ENCODE assay signal across 17 mouse cellular contexts in the genomic region with DNA sequence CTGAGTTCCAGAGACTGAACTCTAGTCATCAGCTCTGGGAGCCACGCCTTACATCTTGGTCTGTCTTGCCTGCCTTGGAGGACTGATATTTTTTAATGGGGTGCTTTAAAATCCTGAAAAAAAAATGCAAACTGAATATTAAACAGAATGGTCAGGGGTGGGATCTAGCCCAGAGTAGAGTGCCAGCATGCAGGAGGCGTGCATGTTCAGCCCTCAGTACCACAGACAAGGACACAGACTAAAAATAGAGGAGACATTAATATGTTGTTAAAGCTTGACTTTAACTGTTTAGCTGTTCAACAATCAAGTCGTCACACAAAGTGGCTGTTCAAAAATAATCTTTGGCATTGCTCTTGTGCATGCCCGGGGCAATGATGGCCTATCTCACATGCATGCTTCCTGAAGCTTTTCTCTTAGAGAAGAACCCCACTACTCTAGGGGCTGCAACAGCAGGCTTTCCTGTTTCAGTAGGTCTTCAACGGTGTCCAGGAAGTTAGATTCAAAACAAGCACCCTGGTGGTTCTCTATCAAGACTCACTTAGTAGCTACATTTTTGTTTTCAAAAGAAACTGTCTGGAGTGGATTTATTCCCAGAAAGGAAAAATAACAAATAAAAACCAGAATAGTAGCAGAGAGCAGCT. TPM values are rescaled to one million over a fixed set of nuclear protein-coding genes. Genes with fewer than 3 reads are reported as not detected.
DNase-seq lines count a peak whose midpoint lies in the region; ATAC-seq and TF ChIP-seq lines count a peak whose summit lies in the region.
"Had no signal": no experiment of that assay in that cellular context is flagged by ENCODE, and none has a peak within 500 bp of the region (broad histone marks: within the 10 kb centered on the region; RNA-seq: fewer than 3 reads in every experiment).

No protein-coding gene starts in this region.

- H3K9me3 ChIP-seq in hindbrain, embryonic 14.5 days (ENCODE audit: control insufficient read depth, low read length) = no peaks in the 10 kb centered on the region
- no peaks in the 10 kb centered on the region for H3K9me3 ChIP-seq in hindbrain, embryonic 12.5 days (replicated peaks)
- H3K9me3 ChIP-seq: embryonic facial prominence, embryonic 10.5 days; forebrain, embryonic 15.5 days; hindbrain, embryonic 10.5 days; midbrain, embryonic 12.5 days had no signal

- no peak overlapping the region for H3K9ac ChIP-seq in hindbrain, embryonic 14.5 days
- H3K9ac ChIP-seq in hindbrain, embryonic 12.5 days = no peak overlapping the region
- H3K9ac ChIP-seq: forebrain, embryonic 15.5 days had no signal

- intact Hi-C loops in heart, postnatal 36 days (cut with DNase I) = no loop called here

- peak; percentile 54 for DNase-seq in heart, adult 11 months
- DNase-seq in heart, postnatal 36 days = no peak
- DNase-seq in hindbrain, embryonic 14.5 days (ENCODE audit: low spot score) = no peak
- DNase-seq in spleen, adult 2 months (ENCODE audit: low read depth in 1 of 2, low spot score in 2 of 2) = no peak
- DNase-seq in spleen, postnatal 10 days (ENCODE audit: low spot score in 2 of 2) = no peak
- DNase-seq in thymus, postnatal 25 days = peak; percentile 29
- DNase-seq in gastrocnemius, postnatal 25 days = no peak
- DNase-seq: cerebellum, postnatal 14 days; right cerebral cortex, postnatal 25 days had no signal

- TF ChIP-seq CTCF in spleen, adult 2 months (IDR thresholded peaks at IDR 0.05; ENCODE audit: extremely low read depth, insufficient read depth, insufficient read length, insufficient replicate concordance) = no peak

- TF ChIP-seq POLR2A in spleen, adult 2 months (IDR thresholded peaks at IDR 0.05; ENCODE audit: low read depth, low read length) = no peak

- ATAC-seq in hindbrain, embryonic 14.5 days (ENCODE audit: low FRiP score) = no peak
- no peak for ATAC-seq in hindbrain, embryonic 12.5 days (ENCODE audit: low FRiP score)
- ATAC-seq: forebrain, embryonic 15.5 days; intestine, embryonic 16.5 days had no signal

- H3K27ac ChIP-seq in hindbrain, embryonic 14.5 days = 0 out of 2 replicates have a peak overlapping the region, but pooled peaks have one; percentile 43
- H3K27ac ChIP-seq in hindbrain, embryonic 12.5 days = no peak overlapping the region
- H3K27ac ChIP-seq in spleen, adult 2 months (ENCODE audit: insufficient read depth, low read length) = peak overlapping the region; percentile 78
- H3K27ac ChIP-seq: embryonic facial prominence, embryonic 10.5 days; forebrain, embryonic 15.5 days; hindbrain, embryonic 10.5 days; midbrain, embryonic 12.5 days had no signal

- H3K36me3 ChIP-seq in hindbrain, embryonic 14.5 days (replicated peaks; ENCODE audit: control insufficient read depth, insufficient read depth) = no peaks in the 10 kb centered on the region
- H3K36me3 ChIP-seq in hindbrain, embryonic 12.5 days = no peaks in the 10 kb centered on the region
- H3K36me3 ChIP-seq in spleen, adult 2 months (ENCODE audit: control insufficient read depth, insufficient read depth, low read length) = 0 out of 2 replicates have a peak, but pooled peaks cover 2% of the 10 kb centered on the region
- H3K36me3 ChIP-seq: forebrain, embryonic 15.5 days; hindbrain, embryonic 10.5 days; midbrain, embryonic 12.5 days had no signal

- no peak overlapping the region for H3K4me2 ChIP-seq in hindbrain, embryonic 14.5 days (replicated peaks)
- no peak overlapping the region for H3K4me2 ChIP-seq in hindbrain, embryonic 12.5 days (replicated peaks)
- H3K4me2 ChIP-seq: forebrain, embryonic 15.5 days; liver, embryonic 11.5 days; midbrain, embryonic 12.5 days had no signal

- H3K4me3 ChIP-seq in hindbrain, embryonic 14.5 days (replicated peaks; ENCODE audit: low read length) = no peak overlapping the region
- no peak overlapping the region for H3K4me3 ChIP-seq in hindbrain, embryonic 12.5 days
- H3K4me3 ChIP-seq in spleen, adult 2 months (ENCODE audit: extremely low read depth, insufficient read depth, insufficient read length) = no peak overlapping the region
- H3K4me3 ChIP-seq: embryonic facial prominence, embryonic 10.5 days; erythroblast, embryonic 14.5 days; forebrain, embryonic 15.5 days; hindbrain, embryonic 10.5 days; midbrain, embryonic 12.5 days had no signal

- H3K27me3 ChIP-seq in hindbrain, embryonic 14.5 days (ENCODE audit: control insufficient read depth, insufficient read depth, low read length) = no peaks in the 10 kb centered on the region
- no peaks in the 10 kb centered on the region for H3K27me3 ChIP-seq in hindbrain, embryonic 12.5 days
- no peaks in the 10 kb centered on the region for H3K27me3 ChIP-seq in spleen, adult 2 months (ENCODE audit: control insufficient read depth, insufficient read depth, low read length)
- H3K27me3 ChIP-seq: forebrain, embryonic 15.5 days; midbrain, embryonic 12.5 days had no signal

- 84% methylated on average over 5 of the region's 5 CpGs for WGBS in hindbrain, embryonic 14.5 days
- 82% methylated on average over 5 of the region's 5 CpGs for WGBS in hindbrain, embryonic 12.5 days
- WGBS in spleen, adult 2 months = 34% methylated on average over 5 of the region's 5 CpGs

- no peaks in the 10 kb centered on the region for H3K4me1 ChIP-seq in hindbrain, embryonic 14.5 days (replicated peaks; ENCODE audit: control insufficient read depth, insufficient read depth, low read length)
- H3K4me1 ChIP-seq in hindbrain, embryonic 12.5 days = peaks cover 7% of the 10 kb centered on the region; the same call in 1 of the 2 replicates
- H3K4me1 ChIP-seq in spleen, adult 2 months (ENCODE audit: control insufficient read depth, insufficient read depth, insufficient read length) = peaks cover 21% of the 10 kb centered on the region; the same call in 1 of the 2 replicates
- H3K4me1 ChIP-seq: forebrain, embryonic 15.5 days had no signal

RNA-seq across cellular contexts. Expression of gene Rftn2, which starts 18.0 kb away (rescaled TPM):
- 10 to 100 TPM; 12.7 to 13.9 TPM for total RNA-seq in heart, postnatal 36 days (2021)
- 10.2 and 11.6 TPM in 2 replicates for polyA plus RNA-seq in hindbrain, embryonic 14.5 days (2014; fragmentation: Nextera tagmentation; extraction: Ambion mirVana)
- polyA plus RNA-seq in hindbrain, embryonic 12.5 days (2016; fragmentation: Nextera tagmentation; extraction: Ambion mirVana) = 13.0 and 13.6 TPM in 2 replicates
- polyA plus RNA-seq in spleen, adult 2 months (2012; rRNA removed) = 1.6 TPM in 2 replicates
- 1 to 10 TPM; 4.7 to 5.1 TPM for total RNA-seq in gastrocnemius, postnatal 25 days (2021)
- polyA plus RNA-seq: erythroblast, embryonic 14.5 days had no signal

RNA-seq across cellular contexts. Expression of gene Mars2, which starts 28.4 kb away (rescaled TPM):
- total RNA-seq in heart, postnatal 36 days (2021) = 1 to 10 TPM; 4.6 to 4.9 TPM
- 3.4 and 3.9 TPM in 2 replicates for polyA plus RNA-seq in hindbrain, embryonic 14.5 days (2014; fragmentation: Nextera tagmentation; extraction: Ambion mirVana)
- polyA plus RNA-seq in hindbrain, embryonic 12.5 days (2016; fragmentation: Nextera tagmentation; extraction: Ambion mirVana) = 3.2 and 3.6 TPM in 2 replicates
- polyA plus RNA-seq in spleen, adult 2 months (2012; rRNA removed) = 2.5 and 3.8 TPM in 2 replicates
- 1 to 10 TPM; 2.7 to 2.8 TPM for total RNA-seq in gastrocnemius, postnatal 25 days (2021)

Comparison
In these comparisons a context has a peak if more than half of its experiments do, and no peak if none do; other contexts are left out.
1. DNase-seq: peak in heart, adult 11 months (single experiment) and thymus, postnatal 25 days (single experiment); none in heart, postnatal 36 days (0 of 2), hindbrain, embryonic 14.5 days (single experiment), spleen, adult 2 months (0 of 2), spleen, postnatal 10 days (0 of 2) and gastrocnemius, postnatal 25 days (single experiment).